Mouse (Mus musculus) CH12.LX (cell line): ENCODE measurements around the gene Mansc4.

ENCODE experiments used
- CHD1 ChIP-seq: IDR thresholded peaks from 2 replicates; pipeline ENCODE4 v1.6.1; 2012; ENCODE audit warnings: low read depth, low read length, improper control_type of control experiment, inconsistent platforms
- CTCF ChIP-seq, 2 experiments: IDR thresholded peaks in 1 of 2; conservative IDR thresholded peaks in 1 of 2; 2 replicates each; pipeline ENCODE4 v1.5.1; 2011 to 2012; ENCODE audit warnings: low read depth in 2 of 2, low read length in 2 of 2, improper control_type of control experiment in 1 of 2, inconsistent platforms in 1 of 2, mild to moderate bottlenecking in 1 of 2, moderate library complexity in 1 of 2
- EP300 ChIP-seq: IDR thresholded peaks from 2 replicates; pipeline ENCODE4 v1.6.1; 2011; ENCODE audit warnings: low read length, improper control_type of control experiment
- GABPA ChIP-seq: IDR thresholded peaks from 2 replicates; pipeline ENCODE4 v1.6.1; 2012; ENCODE audit warnings: low read depth, low read length, improper control_type of control experiment, inconsistent platforms; ENCODE audit not compliant: insufficient replicate concordance
- MAFK ChIP-seq: IDR thresholded peaks from 2 replicates; pipeline ENCODE4 v1.6.1; 2011; ENCODE audit warnings: low read length, improper control_type of control experiment; ENCODE audit not compliant: insufficient replicate concordance
- MAZ ChIP-seq: IDR thresholded peaks from 2 replicates; pipeline ENCODE4 v1.6.1; 2012; ENCODE audit warnings: low read depth, mild to moderate bottlenecking, inconsistent platforms, low read length, improper control_type of control experiment, moderate library complexity
- POLR2A ChIP-seq: IDR thresholded peaks from 2 replicates; pipeline ENCODE4 v1.6.1; 2011; ENCODE audit warnings: low read depth, mild to moderate bottlenecking, improper control_type of control experiment, low read length
- POLR2AphosphoS2 ChIP-seq: IDR thresholded peaks from 2 replicates; pipeline ENCODE4 v1.6.1; 2011; ENCODE audit warnings: low read depth, low read length, improper control_type of control experiment
- SIN3A ChIP-seq: IDR thresholded peaks from 2 replicates; pipeline ENCODE4 v1.6.1; 2012; ENCODE audit warnings: low read length, improper control_type of control experiment, inconsistent platforms
- SMC3 ChIP-seq: IDR thresholded peaks from 2 replicates; pipeline ENCODE4 v1.6.1; 2011; ENCODE audit warnings: low read depth, low read length, improper control_type of control experiment
- USF2 ChIP-seq: conservative IDR thresholded peaks from 2 replicates; pipeline ENCODE4 v1.6.1; 2011; ENCODE audit warnings: low read depth, low read length, improper control_type of control experiment
- ZC3H11A ChIP-seq: IDR thresholded peaks from 2 replicates; pipeline ENCODE4 v1.6.1; 2012; ENCODE audit warnings: low read depth, mild to moderate bottlenecking, inconsistent platforms, low read length, improper control_type of control experiment
- ZNF384 ChIP-seq: IDR thresholded peaks from 2 replicates; pipeline ENCODE4 v1.6.1; 2012; ENCODE audit warnings: low read depth, low read length, improper control_type of control experiment, inconsistent platforms

GRCm38 (mm10) chr6:147091136-147092120 lies 4.6 kb upstream of the Mansc4 start, which contains the start of gene Klhl42:
- peak; percentile 86 for TF ChIP-seq POLR2A
- no peak; the same call in 1 of the 2 replicates for TF ChIP-seq CHD1
- no peak for TF ChIP-seq CTCF (conservative IDR thresholded peaks at IDR 0.05 in 1 of 2, IDR thresholded peaks at IDR 0.05 in 1 of 2; ENCODE audit: low read depth in 2 of 2, low read length in 2 of 2)
- TF ChIP-seq MAZ: no peak
- peak; percentile 82; the same call in 1 of the 2 replicates for TF ChIP-seq SIN3A
- no peak for TF ChIP-seq ZNF384
- no peak for TF ChIP-seq SMC3
- TF ChIP-seq MAFK: peak; percentile 20; the same call in 1 of the 2 replicates
- no peak for TF ChIP-seq ZC3H11A
- no peak for TF ChIP-seq USF2
- TF ChIP-seq POLR2AphosphoS2: no peak
- TF ChIP-seq EP300: 0 out of 2 replicates have a peak, but pooled peaks have one; percentile 10
- no peak for TF ChIP-seq GABPA
